Mouse (Mus musculus) heart, postnatal 0 days (tissue): Measurements from ENCODE around the gene Nav2.

Experiments used
- CTCF ChIP-seq: IDR thresholded peaks from 2 replicates; pipeline ENCODE4 v1.5.1; 2016; ENCODE audit warnings: antibody characterized with exemption, control low read depth, low read depth
- EP300 ChIP-seq: IDR thresholded peaks from 2 replicates; pipeline ENCODE4 v1.6.1; 2016; ENCODE audit warnings: antibody characterized with exemption, low read depth

GRCm38 (mm10) chr7:49078930-49079329, 170.4 kb downstream of the Nav2 start:
- no peak for TF ChIP-seq CTCF
- no peak for TF ChIP-seq EP300
